Mouse (Mus musculus): Measurements from ENCODE around the gene Snap29. TPM values are rescaled to one million over a fixed set of nuclear protein-coding genes. Genes with fewer than 3 reads are reported as not detected.

The Snap29 gene
- polyA plus RNA-seq, 1 experiment = 8.4 TPM

GRCm38 (mm10) chr16:17474091-17474490 lies 68.3 kb downstream of the Snap29 start:
- DNase-seq (ENCODE audit: low spot score) = no peak

GRCm38 (mm10) chr16:17474761-17475160 lies 69.0 kb downstream of the Snap29 start:
- DNase-seq (ENCODE audit: low spot score) = no peak

GRCm38 (mm10) chr16:17475326-17475725 lies 69.5 kb downstream of the Snap29 start:
- no peak for DNase-seq (ENCODE audit: low spot score)

GRCm38 (mm10) chr16:17478331-17478943 lies 72.7 kb downstream of the Snap29 start:
- DNase-seq (ENCODE audit: low spot score) = no peak

Other genes starting within 250 kb of the Snap29 start
- 105 and 111 TPM in 2 replicates for gene Ube2l3, start 203.3 kb upstream of the Snap29 start, polyA plus RNA-seq (2012; rRNA removed)
- gene Rimbp3, start 197.4 kb upstream of the Snap29 start, polyA plus RNA-seq (2012; rRNA removed) = 0.26 and 0.37 TPM in 2 replicates
- gene Hic2, start 172.4 kb upstream of the Snap29 start, polyA plus RNA-seq (2012; rRNA removed) = 3.5 and 4.7 TPM in 2 replicates
- gene Tmem191c, start 129.9 kb upstream of the Snap29 start, polyA plus RNA-seq (2012; rRNA removed) = 30.4 and 31.6 TPM in 2 replicates
- gene Serpind1, start 74.6 kb upstream of the Snap29 start, polyA plus RNA-seq (2012; rRNA removed) = 0.19 and 0.24 TPM in 2 replicates
- gene Pi4ka, start 328 bp downstream of the Snap29 start, polyA plus RNA-seq (2012; rRNA removed) = 70.4 and 75.5 TPM in 2 replicates
- 19.2 and 19.3 TPM in 2 replicates for gene Crkl, start 46.0 kb downstream of the Snap29 start, polyA plus RNA-seq (2012; rRNA removed)
- 0.50 and 0.76 TPM in 2 replicates for gene Aifm3, start 83.6 kb downstream of the Snap29 start, polyA plus RNA-seq (2012; rRNA removed)
- 105 and 123 TPM in 2 replicates for gene Lztr1, start 102.7 kb downstream of the Snap29 start, polyA plus RNA-seq (2012; rRNA removed)
- 52.6 and 59.0 TPM in 2 replicates for gene Thap7, start 125.2 kb downstream of the Snap29 start, polyA plus RNA-seq (2012; rRNA removed)
- gene Lrrc74b, start 155.3 kb downstream of the Snap29 start, polyA plus RNA-seq (2012; rRNA removed) = 0.22 and 0.23 TPM in 2 replicates
- 4.4 and 5.5 TPM in 2 replicates for gene P2rx6, start 155.9 kb downstream of the Snap29 start, polyA plus RNA-seq (2012; rRNA removed)
- 12.4 and 17.0 TPM in 2 replicates for gene Slc7a4, start 177.2 kb downstream of the Snap29 start, polyA plus RNA-seq (2012; rRNA removed)
- gene Smpd4, start 213.4 kb downstream of the Snap29 start, polyA plus RNA-seq (2012; rRNA removed) = 33.1 and 36.3 TPM in 2 replicates
- 1.5 and 2.7 TPM in 2 replicates for gene Ccdc74a, start 240.5 kb downstream of the Snap29 start, polyA plus RNA-seq (2012; rRNA removed)

All from urinary bladder, adult 2 months (tissue).